Mouse (Mus musculus): Measurements from ENCODE around the gene Engase.

Engase gene

DNA sequence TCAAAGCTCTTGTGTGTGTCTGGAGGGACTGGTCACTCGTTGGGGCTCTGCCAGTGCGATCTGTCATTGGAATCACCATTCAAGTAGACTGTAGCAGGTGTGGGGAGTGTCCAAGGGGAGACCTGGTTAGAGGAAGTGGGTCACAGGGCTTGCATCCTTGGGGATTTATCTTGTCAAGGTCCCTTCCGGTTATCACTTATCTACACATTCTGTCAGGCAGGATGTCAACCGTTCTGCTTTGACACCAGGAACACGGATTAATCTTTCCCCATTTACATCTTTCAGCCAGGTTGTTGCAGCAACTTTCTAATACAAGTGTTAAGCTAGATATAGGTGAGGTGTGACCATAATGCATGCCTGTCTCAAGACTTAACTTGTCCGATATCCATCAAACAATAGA is 20.8 kb upstream of the Engase start:
- DNase-seq (ENCODE audit: low read depth), result no peak

DNA sequence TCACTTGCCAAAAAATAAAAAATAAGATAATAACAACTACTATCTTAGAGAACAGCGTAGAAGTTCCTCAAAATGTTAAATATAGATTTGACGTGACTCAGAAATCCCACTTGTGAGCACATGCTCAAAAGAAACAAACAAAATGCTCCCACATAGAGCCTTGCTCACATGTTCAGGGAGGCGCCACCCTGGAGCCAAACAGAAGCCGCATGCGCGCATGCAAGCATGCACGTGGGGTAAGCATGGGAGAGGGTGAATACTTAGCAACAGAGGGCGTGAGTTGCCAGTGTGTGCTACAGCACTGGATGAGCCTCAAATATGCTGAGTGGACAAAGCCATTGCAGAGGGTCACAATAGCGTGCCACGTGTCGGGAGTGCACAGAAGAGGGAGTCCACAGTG is 19.7 kb upstream of the Engase start:
- DNase-seq (ENCODE audit: low read depth), result no peak

DNA sequence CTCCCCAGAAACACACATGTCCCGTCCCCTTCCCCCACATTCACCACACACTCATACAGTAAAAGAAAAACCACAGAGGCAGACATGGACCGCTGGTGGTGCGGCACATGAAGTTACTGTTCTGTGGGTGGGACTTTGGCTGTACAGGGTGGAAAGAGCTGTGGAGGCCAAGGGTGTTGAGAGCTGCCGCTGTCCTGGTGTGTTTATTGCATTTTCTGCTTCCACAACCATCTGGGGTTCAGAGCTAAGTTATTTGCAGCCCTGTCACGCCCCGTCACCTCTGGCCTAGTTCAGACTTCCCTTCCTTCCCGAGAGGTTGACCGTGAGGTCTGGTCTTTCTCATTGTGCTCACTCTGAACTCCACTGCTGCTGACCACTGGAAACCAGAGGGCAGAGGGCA is 17.6 kb upstream of the Engase start:
- DNase-seq (ENCODE audit: low read depth), result no peak

DNA sequence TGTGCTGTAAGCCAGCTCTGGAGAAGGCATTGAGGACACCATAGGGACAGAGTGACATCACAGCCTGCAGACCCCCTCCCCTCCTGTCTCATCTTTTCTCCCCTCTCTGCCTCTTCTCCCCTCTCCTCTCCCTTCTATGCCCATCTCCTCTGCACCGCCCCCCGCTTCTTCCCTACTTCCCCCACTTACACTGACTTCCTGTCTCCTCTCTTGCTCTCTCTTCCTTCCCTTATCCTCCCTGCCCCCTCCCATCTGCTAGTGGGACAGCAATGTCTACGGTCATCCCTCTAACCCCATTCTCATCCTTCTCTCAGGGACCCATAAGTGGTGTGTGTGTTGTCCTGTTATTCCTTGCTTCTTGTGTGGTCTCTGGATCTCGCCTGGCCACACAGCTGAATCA is 17.1 kb upstream of the Engase start:
- no peak for DNase-seq (ENCODE audit: low read depth)

DNA sequence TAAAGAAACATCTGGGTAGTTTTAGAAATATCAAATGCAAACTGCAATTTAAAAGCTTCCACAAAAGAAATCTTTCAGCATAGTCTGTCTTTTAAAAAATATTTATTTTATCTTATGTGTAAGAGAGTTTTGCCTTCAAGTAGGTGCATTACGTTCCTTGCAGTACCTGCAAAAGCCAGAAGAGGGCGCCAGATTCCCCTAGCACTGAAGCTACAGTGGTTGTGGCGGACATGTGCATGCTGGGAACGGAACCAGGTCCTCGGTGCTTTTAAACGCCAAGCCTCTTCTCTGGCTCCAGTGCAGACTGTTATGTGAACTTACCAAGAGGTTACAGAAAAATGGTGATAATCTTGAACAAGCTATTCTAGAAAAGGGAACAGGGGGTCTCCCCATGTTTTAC is 16.3 kb upstream of the Engase start:
- no peak for DNase-seq (ENCODE audit: low read depth)

DNA sequence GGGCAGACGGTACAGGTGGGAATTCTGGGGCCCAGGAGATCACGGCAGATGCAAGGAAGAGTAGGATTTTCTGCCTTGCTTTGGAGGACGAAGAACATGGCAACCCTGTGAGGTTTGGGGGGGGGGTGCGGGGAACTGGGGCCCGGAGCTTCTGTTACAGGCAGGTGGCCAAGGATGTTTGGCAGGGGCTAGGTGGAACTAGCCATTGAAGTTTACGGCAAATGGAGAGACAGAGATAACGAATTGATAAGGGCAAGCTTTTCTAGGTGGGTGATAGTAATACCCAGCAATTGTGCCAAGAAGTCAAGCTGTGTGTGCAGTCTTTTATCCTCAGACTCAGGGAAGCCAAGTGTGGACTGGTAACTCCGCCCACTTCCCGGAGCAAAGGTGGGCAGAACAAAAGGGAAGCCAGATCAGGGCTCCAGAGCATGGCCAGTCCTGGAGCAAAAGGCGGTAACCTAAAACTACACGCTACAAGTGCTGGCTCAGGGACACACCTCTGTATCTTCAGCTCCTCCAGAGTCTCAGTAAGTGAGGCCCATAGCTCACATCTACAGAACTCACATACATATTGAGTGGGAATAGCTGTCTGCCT is 9.1 kb upstream of the Engase start:
- no peak for DNase-seq (ENCODE audit: low read depth)

DNA sequence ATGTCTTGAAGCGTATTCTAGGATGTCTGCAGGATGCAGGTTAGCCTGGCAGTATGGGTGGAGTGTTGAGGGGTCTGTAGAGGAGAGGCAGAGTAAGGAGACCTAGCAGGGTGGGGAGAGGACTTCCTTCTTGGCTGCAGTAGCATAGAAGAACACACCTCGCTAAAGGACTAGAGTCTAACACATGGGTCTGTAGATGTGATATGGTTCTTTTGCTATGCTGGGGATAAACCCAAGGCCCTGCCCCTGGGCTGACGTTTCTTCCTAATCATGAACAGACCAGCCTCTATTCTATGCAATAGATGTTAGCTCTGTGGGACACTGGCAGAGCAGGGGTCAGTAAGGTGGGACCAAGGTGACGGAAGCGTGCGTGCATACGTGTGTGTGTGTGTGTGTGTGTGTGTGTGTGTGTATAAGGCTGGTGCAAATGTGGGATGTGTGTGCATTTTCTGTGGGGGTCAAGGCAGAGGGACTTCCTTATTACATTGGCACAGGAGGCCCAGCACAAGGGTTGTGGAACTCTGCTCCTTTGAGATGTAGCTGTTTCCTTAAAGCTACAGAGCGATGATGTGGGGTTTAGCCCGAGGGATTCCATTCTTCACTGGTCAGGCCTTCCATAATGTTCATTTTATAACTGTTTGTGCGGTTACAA is 7.0 kb upstream of the Engase start:
- no peak for DNase-seq (ENCODE audit: low read depth)

DNA sequence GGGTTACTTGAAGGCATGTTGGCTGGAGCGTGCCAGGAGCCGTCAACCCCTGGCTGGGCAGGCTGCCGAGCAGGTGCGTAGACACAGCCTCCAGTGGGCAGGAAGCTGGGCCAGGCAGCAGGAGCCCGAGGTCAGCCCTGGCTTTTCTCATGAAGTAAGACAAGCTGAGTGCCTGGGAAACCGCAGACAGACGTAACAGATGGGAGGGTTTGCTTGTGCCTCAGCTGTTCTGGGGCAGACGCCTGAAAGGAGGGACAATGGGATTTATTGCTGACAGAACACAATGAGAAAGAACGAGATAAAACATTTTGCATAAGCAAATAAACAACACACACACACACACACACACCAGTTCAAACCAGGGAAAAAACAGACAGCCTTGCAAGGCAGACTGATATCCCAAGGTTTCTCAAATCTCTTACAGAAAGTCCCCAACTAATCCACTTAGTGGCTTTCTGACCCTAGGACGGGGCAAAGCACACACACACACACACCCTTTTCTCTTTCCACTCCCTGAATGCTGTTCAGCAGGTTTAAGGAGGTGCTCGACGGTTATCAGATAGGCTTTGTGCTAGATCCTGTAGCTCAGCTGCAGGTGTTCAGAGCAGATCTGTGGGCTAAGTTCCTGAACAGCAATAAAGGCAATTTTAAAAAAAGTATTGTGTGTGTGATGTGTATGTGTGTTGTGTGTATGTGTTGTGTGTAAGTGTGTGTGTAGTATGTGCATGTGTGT is 6.2 kb upstream of the Engase start:
- peak; percentile 49 for DNase-seq (ENCODE audit: low read depth)

DNA sequence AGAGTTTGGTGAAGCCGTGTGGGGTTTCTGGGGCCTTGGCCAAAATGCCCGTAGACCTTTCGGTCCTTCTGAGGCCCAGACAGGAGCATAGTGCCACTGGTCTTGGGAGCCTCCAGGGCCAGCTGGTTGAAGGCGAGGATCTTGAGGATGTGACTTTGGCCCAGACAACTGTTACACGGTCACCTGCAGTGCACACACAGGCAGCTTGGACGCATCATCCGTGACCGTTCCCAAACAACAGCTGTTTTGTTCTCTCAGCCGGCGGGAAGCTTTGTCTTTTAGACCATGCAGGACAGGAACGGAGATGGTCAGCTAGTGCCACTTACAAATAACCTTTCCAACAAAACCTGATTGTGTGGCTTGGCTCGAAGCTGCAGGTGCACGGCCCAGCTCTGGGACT is 5.0 kb upstream of the Engase start:
- no peak for DNase-seq (ENCODE audit: low read depth)

DNA sequence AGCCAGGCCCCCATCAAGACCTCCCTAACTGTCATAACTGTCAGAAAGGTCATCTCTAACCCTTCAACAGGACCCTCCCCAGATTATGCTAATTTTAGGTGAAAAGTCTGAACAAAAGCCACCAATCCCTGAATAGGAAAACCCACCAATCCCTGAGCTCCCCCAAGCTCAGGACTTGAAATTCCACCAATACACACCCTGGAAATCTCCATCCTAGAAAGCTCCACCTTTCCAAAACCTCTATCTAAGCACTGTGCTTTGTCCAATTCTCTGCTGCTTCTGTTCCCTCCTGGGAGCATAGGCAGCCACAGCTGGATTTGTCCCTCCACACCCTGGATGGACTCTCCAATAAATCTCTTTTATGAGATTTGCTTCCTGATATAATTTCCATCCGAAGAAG is 3.5 kb upstream of the Engase start:
- no peak for DNase-seq (ENCODE audit: low read depth)

DNA sequence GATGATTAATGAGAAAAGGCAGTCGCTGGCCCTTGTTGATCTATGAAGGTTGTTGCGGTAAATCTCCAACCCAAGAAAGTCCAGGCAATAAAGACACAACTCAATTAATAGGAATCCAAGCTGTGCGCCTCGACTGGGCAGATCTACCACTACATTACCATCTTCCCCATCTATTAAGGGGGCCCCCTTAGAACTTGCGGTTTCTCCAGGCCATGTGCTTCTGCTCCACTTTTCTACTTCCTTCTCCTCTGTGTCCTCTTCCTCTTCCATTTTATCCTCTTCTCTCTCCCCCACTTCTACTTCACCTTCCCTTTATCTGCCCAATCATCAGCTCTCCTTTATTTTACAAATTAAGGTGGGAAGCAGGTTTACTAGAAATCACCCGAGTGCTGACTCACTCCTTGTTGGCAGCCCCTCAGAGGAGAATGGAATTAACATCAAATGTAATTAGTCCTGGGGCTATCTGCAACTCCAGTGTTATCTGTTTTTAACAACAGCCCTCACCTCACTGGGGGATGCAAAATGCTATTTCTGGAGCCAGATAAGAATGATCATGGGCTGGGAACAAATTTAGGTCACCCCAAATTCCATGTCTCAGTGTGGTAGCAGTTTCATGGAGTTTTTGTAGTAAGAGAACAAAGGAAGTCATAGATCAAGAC is 2.7 kb upstream of the Engase start:
- peak; percentile 44 for DNase-seq (ENCODE audit: low read depth)

DNA sequence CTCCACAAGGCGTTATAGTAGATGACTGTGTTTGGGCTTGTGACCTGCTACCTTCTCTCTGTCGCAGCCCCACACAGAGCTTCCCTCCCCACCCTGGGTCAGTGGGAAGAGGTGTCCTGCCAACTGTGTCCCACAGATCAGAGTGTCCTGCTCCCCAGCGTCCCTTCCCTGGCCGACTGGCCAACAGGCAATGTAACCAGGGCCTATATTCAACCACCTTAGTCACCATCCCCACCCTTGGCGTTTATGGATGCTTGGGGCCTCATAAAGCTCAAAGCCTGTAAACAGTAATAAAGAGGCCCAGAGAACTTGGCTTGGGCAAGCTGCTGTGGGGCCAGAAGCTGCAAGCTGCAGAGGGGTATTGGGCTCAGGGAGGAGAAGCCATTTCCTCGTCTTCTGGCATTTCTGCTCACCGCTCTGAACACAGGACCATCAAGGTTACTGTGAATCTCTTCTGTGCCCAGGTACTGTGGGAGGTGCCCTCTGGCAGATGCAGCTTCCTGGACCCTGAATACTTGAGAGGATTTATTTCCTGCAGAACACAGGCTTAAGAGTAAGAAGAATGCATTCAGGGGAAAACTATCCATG is 1.0 kb upstream of the Engase start:
- DNase-seq (ENCODE audit: low read depth), result no peak

DNA sequence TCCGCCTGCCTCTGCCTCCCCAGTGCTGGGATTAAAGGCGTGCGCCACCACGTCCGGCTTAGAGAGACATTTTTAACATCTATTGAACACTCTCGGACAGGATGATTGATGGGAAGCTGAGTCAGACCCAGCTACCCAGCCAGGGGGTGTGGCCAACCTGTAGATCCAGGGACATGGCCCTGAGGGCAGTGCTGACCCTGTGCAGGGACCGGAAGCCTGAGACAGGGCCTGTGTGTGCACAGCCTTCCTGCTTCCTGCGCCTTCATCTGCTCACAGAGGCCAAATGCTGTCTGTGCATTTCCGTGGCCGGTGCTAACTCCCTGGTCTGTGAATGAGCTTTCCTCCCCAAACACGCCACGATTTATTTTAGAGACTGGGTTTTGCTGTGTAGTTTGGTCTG is 3.1 kb downstream of the Engase start:
- no peak for DNase-seq (ENCODE audit: low read depth)

DNA sequence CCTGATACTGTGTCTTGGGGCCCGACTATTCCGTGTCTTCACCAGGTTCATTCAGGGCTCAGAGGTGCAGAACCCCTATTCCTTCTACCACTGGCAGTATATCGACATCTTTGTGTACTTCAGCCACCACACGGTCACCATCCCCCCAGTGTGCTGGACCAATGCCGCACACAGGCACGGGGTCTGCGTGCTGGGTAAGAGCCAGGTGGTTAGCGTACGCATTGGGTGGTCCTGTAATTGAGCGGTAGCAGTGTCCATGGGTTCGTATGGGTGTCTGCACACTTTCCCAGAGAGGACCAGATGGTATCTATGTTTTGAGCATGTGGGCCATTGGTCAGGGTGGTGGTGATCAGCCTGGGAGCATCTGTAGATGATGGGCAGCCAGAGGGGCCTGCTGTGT is 4.6 kb downstream of the Engase start:
- no peak for DNase-seq (ENCODE audit: low read depth)

DNA sequence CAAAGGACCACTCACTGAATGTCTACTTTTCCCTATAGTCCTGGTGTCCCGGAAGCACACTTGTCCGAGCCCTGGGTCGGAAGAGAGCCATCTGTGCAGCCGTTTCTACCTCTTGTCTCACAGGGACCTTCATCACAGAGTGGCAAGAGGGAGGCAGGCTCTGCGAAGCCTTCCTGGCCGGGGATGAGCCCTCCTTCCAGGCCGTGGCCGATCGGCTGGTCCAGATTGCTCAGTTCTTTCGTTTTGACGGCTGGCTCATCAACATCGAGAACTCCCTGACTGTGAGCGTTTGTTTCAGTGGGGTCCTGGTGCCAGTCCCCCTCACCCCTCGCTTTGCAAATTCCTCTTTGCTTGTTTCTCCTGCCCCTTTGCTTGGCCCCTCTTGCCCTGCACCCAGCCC is 5.1 kb downstream of the Engase start:
- no peak for DNase-seq (ENCODE audit: low read depth)

DNA sequence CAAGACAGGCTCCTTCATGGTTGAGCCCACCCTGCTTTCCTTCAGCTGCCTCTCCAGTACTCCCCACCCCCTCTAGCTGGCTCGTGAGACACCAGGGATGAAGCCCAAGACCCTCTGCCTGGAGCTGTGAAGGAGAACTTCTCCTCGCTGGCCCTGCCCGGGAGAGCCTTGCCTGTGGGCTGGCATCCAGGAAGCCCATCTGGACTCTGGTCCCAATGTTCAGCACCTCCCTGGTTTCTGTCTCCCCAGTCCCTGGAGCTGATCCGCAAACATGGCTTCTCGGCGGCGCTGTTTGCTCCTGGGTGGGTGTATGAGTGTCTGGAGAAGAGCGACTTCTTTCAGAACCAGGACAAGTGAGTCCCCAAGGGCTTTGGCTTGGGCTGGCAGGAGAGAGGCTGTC is 7.5 kb downstream of the Engase start:
- no peak for DNase-seq (ENCODE audit: low read depth)

DNA sequence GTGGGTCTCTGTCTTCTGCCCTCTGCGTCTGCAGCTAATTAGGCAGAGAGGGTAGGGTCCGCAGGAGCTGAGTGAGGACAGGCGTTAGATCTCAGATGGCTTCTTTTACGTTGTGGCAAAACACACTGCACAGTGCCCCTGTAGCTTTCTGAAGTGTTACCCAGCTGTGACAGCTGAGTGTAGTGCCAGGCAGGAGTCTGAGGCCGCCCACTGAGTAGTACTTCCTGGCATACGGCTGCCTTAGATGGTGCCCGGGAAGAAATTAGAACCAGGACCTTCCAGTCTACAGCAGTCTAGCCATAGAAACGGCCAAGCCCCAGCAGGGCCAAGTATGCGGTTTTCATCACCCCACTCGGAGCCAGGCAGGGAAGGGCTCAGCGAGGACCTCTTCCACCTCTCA is 8.7 kb downstream of the Engase start:
- DNase-seq (ENCODE audit: low read depth), result no peak

DNA sequence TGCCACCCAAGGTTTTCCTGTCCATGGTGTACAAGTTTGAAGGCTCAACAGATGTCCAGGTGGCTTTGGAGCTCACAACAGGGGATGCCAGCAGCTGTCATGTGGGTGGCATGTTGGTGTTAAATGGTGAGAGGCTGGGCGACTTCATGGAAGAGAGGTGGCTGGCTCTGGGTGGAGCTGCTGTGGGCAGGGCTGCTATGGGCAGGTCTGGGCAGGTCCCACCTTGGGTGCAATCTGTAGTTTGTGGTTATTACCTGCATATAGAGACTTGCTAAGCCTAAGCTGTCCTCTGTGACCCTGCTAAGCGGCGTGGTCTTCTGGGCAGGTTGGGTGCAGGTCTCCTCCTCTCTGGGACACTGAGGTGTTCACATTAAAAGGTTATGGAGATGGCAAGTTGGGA is 9.2 kb downstream of the Engase start:
- DNase-seq (ENCODE audit: low read depth), result no peak

DNA sequence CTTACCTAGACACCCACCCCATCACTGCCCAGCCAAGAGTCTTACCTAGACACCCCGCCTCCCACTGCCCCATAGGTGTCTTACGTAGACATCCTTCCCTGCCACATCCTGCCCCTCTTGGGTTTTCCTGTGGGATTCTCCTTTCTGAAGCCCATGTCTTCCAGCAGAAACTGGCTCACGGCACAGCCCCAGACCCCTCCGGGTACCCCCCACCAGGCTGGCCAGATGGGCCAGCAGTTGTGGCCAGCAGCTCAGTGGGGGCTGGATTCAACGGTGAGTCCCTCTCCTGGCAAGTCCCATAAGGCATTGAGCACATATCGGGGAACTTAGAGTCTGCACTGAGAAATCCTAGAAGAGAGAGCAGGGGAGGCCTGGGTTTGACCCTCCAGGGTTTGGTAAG is 9.7 kb downstream of the Engase start:
- DNase-seq (ENCODE audit: low read depth), result no peak

DNA sequence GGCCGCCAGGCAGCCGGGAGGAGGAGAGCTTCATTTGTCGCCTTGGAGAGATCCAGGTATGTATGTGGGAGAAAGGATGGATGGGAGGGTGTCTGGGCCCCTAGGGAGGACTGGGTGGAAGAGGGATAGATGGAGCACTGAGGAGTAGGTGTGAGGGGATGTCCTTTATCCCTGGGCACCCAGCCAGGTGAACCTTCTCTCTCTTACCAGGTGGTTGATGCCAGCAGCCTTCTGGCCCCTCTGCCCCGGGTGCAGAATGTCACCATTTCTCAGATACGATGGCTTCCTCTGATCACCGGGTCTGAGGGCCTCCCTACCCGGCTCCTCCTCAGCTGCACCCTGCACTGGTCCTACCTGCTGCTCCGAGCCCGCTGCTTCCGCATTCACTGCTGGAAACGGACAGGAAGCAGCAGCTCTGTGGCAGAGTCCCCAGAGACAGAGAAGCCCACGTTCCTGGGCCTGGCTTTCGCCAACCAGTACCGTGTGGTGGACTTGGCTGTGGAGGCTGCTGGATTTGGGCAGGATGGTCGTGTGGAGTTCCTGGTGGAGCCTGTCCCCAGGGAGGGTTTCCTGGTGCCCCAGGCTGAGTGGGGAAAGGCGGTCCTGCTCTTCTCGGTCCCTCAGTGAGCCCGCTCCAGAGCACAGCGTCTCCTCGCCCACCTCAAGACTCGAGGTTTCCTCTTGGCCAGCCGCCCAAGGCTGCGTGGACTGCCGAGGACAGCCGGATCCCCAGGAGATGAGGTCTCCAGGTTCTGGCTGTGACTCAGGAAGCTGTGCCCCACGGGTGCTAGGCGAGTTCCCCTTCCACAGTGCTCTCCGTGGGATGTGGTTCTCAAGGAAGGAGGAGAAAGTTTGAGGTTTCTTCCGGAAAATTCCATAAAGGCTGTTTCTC is 10.5 kb downstream of the Engase start:
- no peak for DNase-seq (ENCODE audit: low read depth)

DNA sequence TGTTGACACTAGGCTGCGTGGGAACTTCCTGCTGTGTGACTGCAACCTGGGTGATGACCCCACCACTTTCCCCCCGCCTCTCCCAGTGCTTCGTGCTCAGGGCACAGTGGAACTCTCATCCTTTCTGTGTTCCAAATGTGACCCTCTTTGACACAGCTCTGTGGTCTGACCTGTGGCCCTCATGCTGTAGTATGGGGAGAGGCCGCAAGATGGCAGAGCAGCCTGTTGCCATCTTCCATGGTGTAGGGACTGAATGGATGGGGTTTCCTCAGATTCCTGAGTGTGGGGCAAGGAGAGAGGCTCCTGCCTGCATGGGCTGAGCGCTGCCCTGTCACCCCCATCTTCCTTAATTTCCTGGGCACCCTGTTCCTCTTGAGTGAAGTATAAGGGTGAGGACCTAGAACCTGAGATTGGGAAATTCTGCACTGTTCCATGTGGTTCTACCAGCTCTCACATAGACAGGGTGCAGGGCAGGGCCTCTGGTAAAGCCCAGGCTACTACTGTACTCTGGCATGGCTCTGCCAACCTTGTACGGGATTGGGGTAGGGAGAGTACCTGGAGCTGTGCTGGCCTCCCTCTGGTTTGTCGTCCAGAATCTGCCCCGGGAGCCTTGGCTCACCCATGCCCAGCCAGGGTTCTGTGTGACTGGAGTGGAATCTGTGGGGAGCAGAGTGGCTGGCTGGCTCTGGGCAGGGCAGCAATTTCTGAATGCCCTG is 11.7 kb downstream of the Engase start:
- no peak for DNase-seq (ENCODE audit: low read depth)

Measured in c-Kit-positive CD71-positive TER-119-negative erythroid progenitor cells, embryonic 14.5 days (primary cell).